Mouse (Mus musculus) midbrain, embryonic 14.5 days (tissue): ENCODE measurements around the gene Med17. TPM values are rescaled to one million over a fixed set of nuclear protein-coding genes. Genes with fewer than 3 reads are reported as not detected.

Experiments used
- ATAC-seq: fragments of 200-750 bp; cut with Nextera tagmentation; 2 replicates; pipeline ENCODE4 v1.8.0; 2017; ENCODE audit warnings: moderate number of reproducible peaks, moderate library complexity; ENCODE audit not compliant: low FRiP score, low TSS enrichment
- DNase-seq: peaks from one replicate; pipeline ENCODE4 v3.0.0-alpha.2; 2015
- H3K27ac ChIP-seq: fragments of 300-500 bp; sonication (generic); replicated peaks from 2 replicates; pipeline ENCODE4 v1.5.1; 2014; ENCODE audit warnings: mild to moderate bottlenecking, low read depth, low read length, moderate library complexity
- H3K27me3 ChIP-seq: fragments of 300-500 bp; sonication (generic); 2 replicates; pipeline ENCODE4 v1.6.1; 2014; ENCODE audit warnings: low read length, control low read depth, mixed read lengths; ENCODE audit not compliant: control insufficient read depth, insufficient read depth
- H3K36me3 ChIP-seq: fragments of 300-500 bp; sonication (generic); 2 replicates; pipeline ENCODE4 v1.6.1; 2014; ENCODE audit warnings: low read length, control low read depth; ENCODE audit not compliant: control insufficient read depth, insufficient read depth
- H3K4me1 ChIP-seq: fragments of 300-500 bp; sonication (generic); 2 replicates; pipeline ENCODE4 v1.6.1; 2014; ENCODE audit warnings: mild to moderate bottlenecking, antibody characterized with exemption, low read length, control low read depth; ENCODE audit not compliant: control insufficient read depth, insufficient read depth
- H3K4me2 ChIP-seq: fragments of 300-500 bp; sonication (generic); 2 replicates; pipeline ENCODE4 v1.6.1; 2014; ENCODE audit warnings: mild to moderate bottlenecking, low read length, moderate library complexity
- H3K4me3 ChIP-seq: fragments of 300-500 bp; sonication (generic); replicated peaks from 2 replicates; pipeline ENCODE4 v1.5.1; 2014; ENCODE audit warnings: low read depth, low read length
- H3K9ac ChIP-seq: fragments of 300-500 bp; sonication (generic); replicated peaks from 2 replicates; pipeline ENCODE4 v1.6.1; 2014; ENCODE audit warnings: mild to moderate bottlenecking, low read length, moderate library complexity
- H3K9me3 ChIP-seq: fragments of 300-500 bp; sonication (generic); 2 replicates; pipeline ENCODE4 v1.6.1; 2016; ENCODE audit warnings: low read length, control low read depth, mixed read lengths; ENCODE audit not compliant: control insufficient read depth
- WGBS: fragments of 180-500 bp; shearing (Covaris S2); extraction: QIAGEN DNeasy Blood & Tissue Kit; methylation state at CpG from one replicate; pipeline ENCODE4 v1.1.7; 2014; 5-methylcytosine and 5-hydroxymethylcytosine counted together
- polyA plus RNA-seq: library from polyadenylated mRNA; unstranded; fragments of >200 nt; fragmentation: Nextera tagmentation; extraction: Ambion mirVana; gene quantifications from 2 replicates; pipeline ENCODE4 v1.2.1, GENCODE M21; 2014

Gene Med17
- polyA plus RNA-seq, 1 experiment from 2014 or later = 43.4 TPM

DNA sequence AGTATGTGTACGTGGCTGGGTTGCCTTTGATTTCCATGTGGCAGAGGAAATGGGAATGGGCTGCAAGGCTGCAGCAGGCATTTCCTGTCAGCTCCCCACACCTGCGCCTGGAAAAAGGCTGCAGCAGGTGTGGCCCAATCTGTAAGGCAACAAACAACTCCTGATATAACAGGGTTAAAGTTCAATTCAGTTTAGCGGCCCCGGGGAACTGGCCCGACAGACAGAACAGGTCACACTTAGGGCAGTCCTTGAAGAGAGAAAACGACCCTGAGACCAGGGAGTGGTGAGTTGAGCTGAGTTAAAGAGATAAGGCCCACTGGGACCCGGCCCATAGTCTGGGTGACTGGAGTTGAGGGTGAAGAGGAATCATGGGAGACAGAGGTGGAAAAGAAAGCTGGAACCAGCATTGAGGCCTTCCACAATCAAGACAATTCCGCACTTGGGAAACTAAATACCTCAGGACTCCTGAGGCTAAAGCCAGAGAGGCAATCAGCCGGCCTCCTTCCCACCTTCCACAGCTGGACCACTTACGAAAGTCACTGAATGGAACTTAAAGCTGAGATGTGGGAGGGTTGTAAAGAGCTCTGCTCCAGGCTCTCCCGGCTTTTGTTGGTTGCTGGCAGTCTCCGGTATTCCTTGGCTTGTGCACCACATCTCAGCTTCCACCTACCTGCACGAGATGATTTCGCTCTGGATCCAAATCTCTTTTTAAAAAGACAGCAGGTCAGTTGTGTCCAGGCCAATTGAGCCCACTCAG, 34.2 kb downstream of the Med17 start:
- no peaks in the 10 kb centered on the region for H3K9me3 ChIP-seq
- DNase-seq (no peak), ATAC-seq (no peak)
- 82% methylated on average over 14 of the region's 14 CpGs for WGBS
- no peak overlapping the region for H3K9ac ChIP-seq
- no peak overlapping the region for H3K27ac ChIP-seq
- H3K4me1 ChIP-seq = no peaks in the 10 kb centered on the region
- H3K4me3 ChIP-seq = no peak overlapping the region
- no peaks in the 10 kb centered on the region for H3K36me3 ChIP-seq
- no peaks in the 10 kb centered on the region for H3K27me3 ChIP-seq
- H3K4me2 ChIP-seq = no peak overlapping the region

GRCm38 (mm10) chr9:15242130-15242529, 37.6 kb downstream of the Med17 start:
- whole genome bisulfite sequencing = 97% methylated on average over 1 of the region's 1 CpGs

DNA sequence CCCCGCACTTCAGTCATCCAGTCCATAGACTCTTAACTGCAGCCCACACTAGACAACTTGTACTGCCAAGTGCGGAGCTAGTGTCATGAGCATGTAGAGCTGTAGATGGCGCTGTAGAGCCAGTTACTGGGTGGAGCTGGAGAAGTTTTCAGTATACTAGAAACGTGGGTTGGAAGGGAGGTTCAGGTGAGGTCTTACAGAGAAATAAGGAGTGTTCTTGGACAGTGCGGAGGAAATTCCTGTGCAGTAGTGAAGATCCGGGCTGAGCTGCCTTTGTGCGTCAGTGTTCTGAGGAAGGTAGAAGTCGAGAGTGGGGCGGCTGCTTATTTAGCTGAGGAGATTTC, 38.2 kb downstream of the Med17 start:
- 0 out of 2 replicates have a peak, but pooled peaks cover 8% of the 10 kb centered on the region for H3K4me1 ChIP-seq
- no peaks in the 10 kb centered on the region for H3K36me3 ChIP-seq
- ATAC-seq (no peak), DNase-seq (peak; percentile 54)
- H3K9me3 ChIP-seq = no peaks in the 10 kb centered on the region
- no peak overlapping the region for H3K4me3 ChIP-seq
- no peak overlapping the region for H3K9ac ChIP-seq
- WGBS = 51% methylated on average over 9 of the region's 9 CpGs
- H3K4me2 ChIP-seq = no peak overlapping the region
- no peaks in the 10 kb centered on the region for H3K27me3 ChIP-seq
- H3K27ac ChIP-seq = no peak overlapping the region

More at GRCm38 (mm10) chr9:15242130-15242529, 37.6 kb downstream of the Med17 start:
- Histone ChIP-seq H3K36me3 (no peaks in the 10 kb centered on the region), H3K4me1 (0 out of 2 replicates have a peak, but pooled peaks cover 8% of the 10 kb centered on the region), H3K27ac (no peak overlapping the region), H3K4me3 (no peak overlapping the region), H3K4me2 (no peak overlapping the region), H3K9me3 (no peaks in the 10 kb centered on the region), H3K9ac (no peak overlapping the region), H3K27me3 (no peaks in the 10 kb centered on the region)
- DNase-seq (no peak), ATAC-seq (no peak)

DNA sequence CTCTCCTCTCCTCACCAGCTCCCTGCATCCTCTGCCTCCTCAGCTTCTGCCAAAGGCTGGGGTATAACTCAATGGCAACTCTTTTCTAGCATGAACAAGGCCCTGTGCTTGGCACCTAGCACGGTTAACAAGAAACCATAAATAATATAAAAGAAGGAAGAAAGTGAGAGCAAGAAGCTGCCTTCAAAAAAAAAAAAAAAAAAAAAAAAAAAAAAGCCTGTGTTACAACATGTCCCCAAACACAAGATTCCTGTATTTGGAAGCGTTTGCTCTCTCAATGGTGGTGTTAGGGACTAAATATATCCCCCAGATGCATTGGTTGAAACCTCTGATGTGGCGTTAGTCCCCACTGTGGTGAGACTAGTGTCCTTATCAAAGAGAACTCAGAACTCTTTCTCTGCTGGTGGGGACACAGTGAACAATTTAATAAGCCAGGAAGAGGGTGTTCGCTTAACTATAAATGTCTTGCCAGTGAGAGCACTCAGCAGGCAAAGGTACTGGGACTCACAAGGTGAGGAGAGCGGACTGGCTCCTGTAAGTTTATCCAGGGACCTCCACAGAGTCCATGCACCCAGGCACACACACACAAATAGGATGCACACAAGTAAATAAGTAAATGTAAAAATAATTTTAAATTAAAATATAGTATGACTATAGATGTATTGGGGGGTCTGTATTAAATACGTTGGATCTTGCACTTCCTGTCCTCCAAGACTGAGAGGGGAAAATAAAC, 38.7 kb downstream of the Med17 start:
- no peaks in the 10 kb centered on the region for H3K36me3 ChIP-seq
- no peak overlapping the region for H3K9ac ChIP-seq
- no peak overlapping the region for H3K4me3 ChIP-seq
- ATAC-seq = no peak
- 72% methylated on average over 6 of the region's 6 CpGs for WGBS
- no peaks in the 10 kb centered on the region for H3K27me3 ChIP-seq
- no peak for DNase-seq
- 0 out of 2 replicates have a peak, but pooled peaks cover 8% of the 10 kb centered on the region for H3K4me1 ChIP-seq
- H3K27ac ChIP-seq = no peak overlapping the region
- H3K9me3 ChIP-seq = no peaks in the 10 kb centered on the region
- no peak overlapping the region for H3K4me2 ChIP-seq

GRCm38 (mm10) chr9:15240006-15240405, 39.7 kb downstream of the Med17 start:
- H3K9ac ChIP-seq = no peak overlapping the region
- no peaks in the 10 kb centered on the region for H3K27me3 ChIP-seq
- DNase-seq (no peak), ATAC-seq (no peak)
- no peaks in the 10 kb centered on the region for H3K9me3 ChIP-seq
- H3K4me2 ChIP-seq = peak overlapping the region; percentile 74
- H3K4me3 ChIP-seq = no peak overlapping the region; the same call in 1 of the 2 replicates
- H3K36me3 ChIP-seq = no peaks in the 10 kb centered on the region
- no peak overlapping the region for H3K27ac ChIP-seq
- 0 out of 2 replicates have a peak, but pooled peaks cover 8% of the 10 kb centered on the region for H3K4me1 ChIP-seq
- WGBS = 88% methylated on average over 6 of the region's 6 CpGs

DNA sequence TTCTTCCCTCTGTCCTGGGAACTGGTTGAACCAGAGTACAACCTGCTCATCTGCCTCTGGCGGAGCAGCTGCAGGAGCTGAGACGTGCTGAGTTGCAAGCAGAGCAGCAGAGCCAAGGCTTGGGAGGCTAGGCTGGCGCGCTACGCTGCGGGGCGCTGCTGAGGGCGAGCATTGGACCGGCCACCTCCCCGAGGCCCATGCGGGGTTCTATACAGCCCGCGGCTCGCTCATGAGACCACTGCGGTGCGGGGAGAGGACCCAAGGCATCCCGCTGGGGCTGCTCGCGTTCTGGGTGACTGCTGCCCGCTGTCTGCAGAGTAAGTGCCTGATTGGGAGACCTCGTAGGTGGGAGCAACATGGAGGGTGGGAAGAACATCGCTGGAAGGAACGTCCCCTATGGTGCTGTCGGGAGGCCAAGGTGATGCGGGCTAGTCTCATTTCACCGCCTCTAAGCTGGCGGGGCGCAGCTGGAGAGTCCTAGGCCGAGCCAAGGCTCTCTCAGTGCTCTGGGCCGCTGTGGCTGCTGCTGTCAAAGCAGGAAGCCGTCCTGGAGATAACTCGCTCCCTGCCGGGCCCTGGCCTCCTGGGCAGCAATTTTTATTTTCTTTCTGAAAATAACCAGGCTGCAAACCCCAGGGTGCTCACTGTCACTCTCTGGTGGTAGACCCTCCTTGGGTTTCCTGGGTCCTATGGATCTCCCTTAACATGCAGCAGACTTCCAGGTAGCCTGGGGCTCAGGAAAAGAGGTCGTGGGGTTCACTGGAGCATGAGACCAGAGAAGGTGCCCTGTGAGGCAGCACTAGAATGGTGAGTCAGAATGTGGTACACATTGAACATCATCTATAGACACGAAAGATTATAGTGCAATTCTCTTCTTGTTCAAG, 40.4 kb downstream of the Med17 start, which contains the start of gene Vstm5:
Vstm5 (plus strand) TSS at position 4 of the 884 bp plus-strand sequence.
- 5% methylated on average over 35 of the region's 35 CpGs for WGBS
- Histone ChIP-seq H3K36me3 (no peaks in the 10 kb centered on the region), H3K27ac (peak within 1 kb of the TSS; percentile 76), H3K4me1 (0 out of 2 replicates have a peak, but pooled peaks cover 8% of the 10 kb centered on the region), H3K4me2 (peak within 1 kb of the TSS; percentile 74), H3K4me3 (peak within 1 kb of the TSS; percentile 51), H3K9ac (peak within 1 kb of the TSS; percentile 80), H3K9me3 (no peaks in the 10 kb centered on the region), H3K27me3 (no peaks in the 10 kb centered on the region)
- ATAC-seq (peak; percentile 88), DNase-seq (peak; percentile 82)

- peak; percentile 8 for DNase-seq
Measured at GRCm38 (mm10) chr9:15238297-15238990, 41.3 kb downstream of the Med17 start.

More at GRCm38 (mm10) chr9:15238297-15238990, 41.3 kb downstream of the Med17 start:
- Histone ChIP-seq H3K9ac (peak overlapping the region; percentile 80), H3K36me3 (no peaks in the 10 kb centered on the region), H3K27me3 (no peaks in the 10 kb centered on the region), H3K9me3 (no peaks in the 10 kb centered on the region), H3K4me2 (peak overlapping the region; percentile 74), H3K27ac (peak overlapping the region; percentile 76), H3K4me1 (0 out of 2 replicates have a peak, but pooled peaks cover 8% of the 10 kb centered on the region), H3K4me3 (peak overlapping the region; percentile 51)
- ATAC-seq = peak; percentile 11; the same call in 1 of the 2 replicates
- 73% methylated on average over 16 of the region's 16 CpGs for WGBS
